Mouse (Mus musculus): ENCODE data around the gene P4htm. TPM values are rescaled to one million over a fixed set of nuclear protein-coding genes. Genes with fewer than 3 reads are reported as not detected.
A peak's percentile ranks its signal among the peaks of the same experiment; 100 is the strongest.

Gene P4htm
- polyA plus RNA-seq, 1 experiment from 2014 or later = 29.7 TPM

- peak overlapping the region; percentile 37 for H3K9ac ChIP-seq
- DNase-seq (ENCODE audit: low spot score) (peak; percentile 90), ATAC-seq (ENCODE audit: low FRiP score) (peak; percentile 97)
- peak overlapping the region; percentile 5; the same call in 1 of the 2 replicates for H3K4me3 ChIP-seq (replicated peaks; ENCODE audit: low read length)
- H3K9me3 ChIP-seq (ENCODE audit: control insufficient read depth, low read length) = no peaks in the 10 kb centered on the region
- peak overlapping the region; percentile 98 for H3K27ac ChIP-seq
- H3K36me3 ChIP-seq (replicated peaks; ENCODE audit: control insufficient read depth, insufficient read depth) = peaks cover 8% of the 10 kb centered on the region; the same call in 1 of the 2 replicates
- WGBS = under 1% methylated on average over 14 of the region's 14 CpGs
- H3K4me2 ChIP-seq (replicated peaks) = peak overlapping the region; percentile 50
- no peaks in the 10 kb centered on the region for H3K27me3 ChIP-seq (ENCODE audit: control insufficient read depth, insufficient read depth, low read length)
- H3K4me1 ChIP-seq (replicated peaks; ENCODE audit: control insufficient read depth, insufficient read depth, low read length) = peaks cover 34% of the 10 kb centered on the region
These were observed 9.8 kb downstream of the P4htm start for GRCm38 (mm10) chr9:108587571-108588180.

DNA sequence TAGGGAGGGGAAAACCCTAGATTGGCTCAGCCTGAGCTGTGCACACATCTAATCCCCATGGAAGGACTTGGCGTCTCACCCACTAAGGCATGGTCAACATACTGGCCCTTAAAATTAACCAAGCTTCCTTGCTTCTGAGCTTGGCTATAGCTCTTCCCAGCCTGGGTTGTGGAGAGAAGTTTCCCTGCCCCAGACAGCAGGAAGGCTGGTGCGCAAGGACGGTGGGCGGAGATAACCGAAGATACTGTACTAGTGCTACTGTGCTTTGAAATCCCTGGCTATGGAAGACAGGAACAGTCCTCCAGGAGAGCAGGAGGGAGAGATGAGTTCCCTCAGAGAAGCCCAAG lies 18.1 kb downstream of the P4htm start:
- Histone ChIP-seq H3K4me2 (replicated peaks) (peak overlapping the region; percentile 84), H3K27ac (peak overlapping the region; percentile 95), H3K4me1 (replicated peaks; ENCODE audit: control insufficient read depth, insufficient read depth, low read length) (peaks cover 42% of the 10 kb centered on the region), H3K36me3 (replicated peaks; ENCODE audit: control insufficient read depth, insufficient read depth) (peaks cover 42% of the 10 kb centered on the region), H3K9ac (peak overlapping the region; percentile 59), H3K9me3 (ENCODE audit: control insufficient read depth, low read length) (no peaks in the 10 kb centered on the region), H3K4me3 (replicated peaks; ENCODE audit: low read length) (peak overlapping the region; percentile 63), H3K27me3 (ENCODE audit: control insufficient read depth, insufficient read depth, low read length) (no peaks in the 10 kb centered on the region)
- DNase-seq (ENCODE audit: low spot score) (no peak), ATAC-seq (ENCODE audit: low FRiP score) (no peak)
- WGBS = 62% methylated on average over 5 of the region's 5 CpGs

DNA sequence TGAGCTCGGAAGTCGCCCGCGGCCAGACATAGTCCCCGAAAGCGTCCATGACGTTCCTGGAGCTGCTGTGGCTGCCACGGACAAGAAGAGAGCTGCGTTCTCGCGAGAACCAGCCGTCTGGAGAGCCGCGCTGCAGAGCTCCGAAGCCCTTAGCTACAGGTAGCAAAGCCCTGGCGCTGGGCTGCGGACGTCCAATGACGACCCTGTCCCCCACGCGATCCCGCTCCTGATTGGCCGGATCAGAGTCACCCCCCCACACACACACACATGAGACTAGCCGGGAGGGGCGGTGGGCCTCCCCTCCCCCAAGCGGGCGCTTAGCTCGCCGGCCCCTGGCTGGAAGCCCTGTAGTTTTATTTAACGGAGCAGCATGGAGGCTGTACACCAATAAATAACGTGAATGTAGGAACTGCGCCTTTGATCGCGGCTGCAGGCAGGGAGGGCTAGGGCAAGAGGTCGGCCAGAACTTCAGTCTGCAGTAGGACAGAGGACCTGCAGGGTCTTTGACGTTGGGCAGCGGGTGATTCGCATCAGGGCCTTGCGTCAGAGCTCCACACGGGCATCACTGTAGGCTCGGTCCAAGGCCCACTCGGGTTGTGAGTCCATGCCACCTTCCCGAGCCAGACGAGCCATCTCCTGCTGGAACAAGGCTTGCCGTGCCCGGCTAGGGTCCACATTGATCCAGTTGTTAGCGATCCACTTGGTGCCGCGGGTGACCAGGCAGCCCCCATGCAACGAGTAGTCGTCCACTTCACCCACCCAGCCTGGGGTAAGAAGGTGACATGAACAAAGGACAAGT lies 18.7 kb downstream of the P4htm start, which contains the start of gene Wdr6:
Wdr6 (minus strand) TSS at position 195 of the 799 bp plus-strand sequence.
- 3% methylated on average over 51 of the region's 51 CpGs for WGBS
- H3K4me3 ChIP-seq (replicated peaks; ENCODE audit: low read length) = peak within 1 kb of the TSS; percentile 63
- peaks cover 48% of the 10 kb centered on the region for H3K4me1 ChIP-seq (replicated peaks; ENCODE audit: control insufficient read depth, insufficient read depth, low read length)

GRCm38 (mm10) chr9:108577934-108578544 lies 19.4 kb downstream of the P4htm start:
- under 1% methylated on average over 24 of the region's 24 CpGs for WGBS
- Histone ChIP-seq H3K9ac (peak overlapping the region; percentile 84), H3K27me3 (ENCODE audit: control insufficient read depth, insufficient read depth, low read length) (no peaks in the 10 kb centered on the region), H3K4me2 (replicated peaks) (peak overlapping the region; percentile 84), H3K9me3 (ENCODE audit: control insufficient read depth, low read length) (no peaks in the 10 kb centered on the region), H3K4me1 (replicated peaks; ENCODE audit: control insufficient read depth, insufficient read depth, low read length) (peaks cover 51% of the 10 kb centered on the region), H3K36me3 (replicated peaks; ENCODE audit: control insufficient read depth, insufficient read depth) (peaks cover 54% of the 10 kb centered on the region), H3K27ac (peak overlapping the region; percentile 95), H3K4me3 (replicated peaks; ENCODE audit: low read length) (peak overlapping the region; percentile 63)
- DNase-seq (ENCODE audit: low spot score) = no peak
- peak; percentile 49; the same call in 1 of the 2 replicates for ATAC-seq (ENCODE audit: low FRiP score)

More for the DNA sequence above, 18.7 kb downstream of the P4htm start, which contains the start of gene Wdr6:
- Histone ChIP-seq H3K27me3 (ENCODE audit: control insufficient read depth, insufficient read depth, low read length) (no peaks in the 10 kb centered on the region), H3K9me3 (ENCODE audit: control insufficient read depth, low read length) (no peaks in the 10 kb centered on the region), H3K9ac (peak within 1 kb of the TSS; percentile 84), H3K36me3 (replicated peaks; ENCODE audit: control insufficient read depth, insufficient read depth) (peaks cover 47% of the 10 kb centered on the region), H3K27ac (peak within 1 kb of the TSS; percentile 95), H3K4me2 (replicated peaks) (peak within 1 kb of the TSS; percentile 84)
- ATAC-seq (ENCODE audit: low FRiP score) = peak; percentile 97
- DNase-seq (ENCODE audit: low spot score) = peak; percentile 94

DNA sequence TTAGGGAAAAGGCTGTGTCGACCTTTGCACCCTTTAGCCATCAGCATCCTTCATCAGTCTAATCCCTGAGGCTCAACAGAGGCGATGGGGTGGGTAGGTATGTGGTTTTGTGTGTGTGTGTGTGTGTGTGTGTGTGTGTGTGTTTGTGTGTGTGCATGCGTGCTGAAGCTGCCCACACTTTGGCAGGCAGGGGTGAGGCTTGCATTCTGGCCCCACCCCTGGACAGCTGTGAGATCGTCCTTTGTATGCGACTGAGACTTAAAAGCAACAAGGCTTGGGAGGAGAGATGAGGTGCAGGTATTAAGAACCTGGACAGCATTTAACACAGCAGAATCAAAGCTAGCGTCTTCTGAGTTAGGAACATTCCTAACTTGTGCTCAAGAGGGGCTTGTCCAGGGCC lies 20.4 kb downstream of the P4htm start:
- WGBS = 54% methylated on average over 6 of the region's 6 CpGs
- peak overlapping the region; percentile 84 for H3K4me2 ChIP-seq (replicated peaks)
- ATAC-seq (ENCODE audit: low FRiP score) = no peak
- peak overlapping the region; percentile 63 for H3K4me3 ChIP-seq (replicated peaks; ENCODE audit: low read length)
- peaks cover 51% of the 10 kb centered on the region for H3K4me1 ChIP-seq (replicated peaks; ENCODE audit: control insufficient read depth, insufficient read depth, low read length)
- H3K27ac ChIP-seq = 0 out of 2 replicates have a peak overlapping the region, but pooled peaks have one; percentile 16
- H3K9ac ChIP-seq = peak overlapping the region; percentile 84
- DNase-seq (ENCODE audit: low spot score) = no peak
- H3K27me3 ChIP-seq (ENCODE audit: control insufficient read depth, insufficient read depth, low read length) = no peaks in the 10 kb centered on the region
- H3K9me3 ChIP-seq (ENCODE audit: control insufficient read depth, low read length) = no peaks in the 10 kb centered on the region
- H3K36me3 ChIP-seq (replicated peaks; ENCODE audit: control insufficient read depth, insufficient read depth) = peaks cover 60% of the 10 kb centered on the region

- Histone ChIP-seq H3K36me3 (replicated peaks; ENCODE audit: control insufficient read depth, insufficient read depth) (peaks cover 62% of the 10 kb centered on the region), H3K27me3 (ENCODE audit: control insufficient read depth, insufficient read depth, low read length) (no peaks in the 10 kb centered on the region), H3K4me1 (replicated peaks; ENCODE audit: control insufficient read depth, insufficient read depth, low read length) (peaks cover 54% of the 10 kb centered on the region), H3K9me3 (ENCODE audit: control insufficient read depth, low read length) (no peaks in the 10 kb centered on the region), H3K9ac (peak overlapping the region; percentile 7), H3K4me3 (replicated peaks; ENCODE audit: low read length) (no peak overlapping the region), H3K4me2 (replicated peaks) (peak overlapping the region; percentile 84), H3K27ac (no peak overlapping the region)
- DNase-seq (ENCODE audit: low spot score) (no peak), ATAC-seq (ENCODE audit: low FRiP score) (no peak)
- WGBS = 88% methylated on average over 37 of the region's 37 CpGs
These were observed 21.9 kb downstream of the P4htm start for GRCm38 (mm10) chr9:108575321-108576297.

DNA sequence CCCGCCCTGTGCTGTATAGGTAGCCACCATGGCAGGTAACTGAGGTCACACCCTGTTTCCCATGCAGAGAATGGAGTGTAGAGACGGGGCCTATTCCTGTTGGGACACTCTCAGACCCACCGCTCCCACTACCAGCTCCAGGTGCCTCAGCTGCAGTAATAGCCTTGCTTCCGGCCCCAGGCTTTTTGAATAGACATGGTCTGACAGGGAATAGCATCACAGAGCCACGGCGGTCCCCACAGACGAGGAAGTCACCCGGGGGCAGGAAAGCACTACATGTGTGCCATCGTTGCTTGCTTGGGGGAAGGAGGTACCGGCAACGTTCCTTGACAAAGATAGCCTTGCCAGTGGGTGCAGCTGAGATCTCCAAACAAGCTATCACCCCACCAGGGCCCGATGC lies 22.5 kb downstream of the P4htm start:
- Histone ChIP-seq H3K4me2 (replicated peaks) (peak overlapping the region; percentile 84; the same call in 1 of the 2 replicates), H3K4me1 (replicated peaks; ENCODE audit: control insufficient read depth, insufficient read depth, low read length) (peaks cover 60% of the 10 kb centered on the region), H3K9me3 (ENCODE audit: control insufficient read depth, low read length) (no peaks in the 10 kb centered on the region), H3K27me3 (ENCODE audit: control insufficient read depth, insufficient read depth, low read length) (no peaks in the 10 kb centered on the region), H3K27ac (no peak overlapping the region), H3K4me3 (replicated peaks; ENCODE audit: low read length) (no peak overlapping the region), H3K36me3 (replicated peaks; ENCODE audit: control insufficient read depth, insufficient read depth) (peaks cover 64% of the 10 kb centered on the region), H3K9ac (peak overlapping the region; percentile 7; the same call in 1 of the 2 replicates)
- 81% methylated on average over 12 of the region's 12 CpGs for WGBS
- no peak for DNase-seq (ENCODE audit: low spot score)
- ATAC-seq (ENCODE audit: low FRiP score) = no peak

DNA sequence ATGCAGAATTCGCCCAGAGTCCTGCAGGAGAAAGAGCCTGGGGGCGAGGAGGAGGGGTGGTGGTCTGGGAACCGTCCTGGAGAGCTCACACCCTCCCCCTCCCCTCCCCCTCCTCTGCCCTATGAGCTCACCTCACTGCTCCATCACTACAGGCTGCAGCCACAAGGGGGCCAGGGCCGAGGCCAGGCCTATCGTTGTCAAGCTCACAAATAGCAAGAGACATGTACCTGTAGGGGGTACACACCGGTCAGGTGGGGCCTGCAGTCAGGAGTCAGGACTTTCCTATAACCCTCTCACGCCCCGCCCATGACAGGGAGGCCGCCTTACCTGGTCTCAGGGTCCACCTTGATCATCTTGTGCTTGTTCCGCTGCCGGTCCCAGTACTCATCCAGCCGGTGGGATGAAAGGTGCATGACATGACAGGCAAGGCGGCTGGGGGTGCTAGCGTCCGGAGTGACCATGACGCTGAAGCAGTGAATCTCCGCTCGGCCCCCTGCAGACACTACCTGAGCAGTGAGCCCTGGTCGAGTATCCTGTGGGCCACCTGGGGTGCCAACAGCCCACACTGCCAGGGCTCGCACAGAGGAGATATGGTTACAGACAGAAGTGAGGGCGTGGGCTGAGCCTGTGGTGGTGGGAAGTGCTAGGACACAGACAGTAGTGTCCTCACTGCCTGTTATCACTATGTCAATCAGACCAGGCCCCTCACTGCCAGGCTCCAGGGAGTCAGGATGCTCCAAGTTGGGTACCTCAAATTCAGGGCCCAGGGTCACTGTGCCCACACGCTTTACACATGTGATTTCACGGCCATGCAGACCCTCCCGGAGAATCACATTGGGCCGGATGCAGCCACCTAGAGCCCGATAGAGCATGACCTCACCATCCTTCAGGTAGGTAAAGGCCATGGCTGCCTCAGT lies 23.4 kb downstream of the P4htm start:
- ATAC-seq (ENCODE audit: low FRiP score) (no peak), DNase-seq (ENCODE audit: low spot score) (no peak)
- Histone ChIP-seq H3K27ac (no peak overlapping the region), H3K27me3 (ENCODE audit: control insufficient read depth, insufficient read depth, low read length) (no peaks in the 10 kb centered on the region), H3K9ac (0 out of 2 replicates have a peak overlapping the region, but pooled peaks have one; percentile 7), H3K4me3 (replicated peaks; ENCODE audit: low read length) (no peak overlapping the region), H3K4me1 (replicated peaks; ENCODE audit: control insufficient read depth, insufficient read depth, low read length) (peaks cover 56% of the 10 kb centered on the region), H3K9me3 (ENCODE audit: control insufficient read depth, low read length) (no peaks in the 10 kb centered on the region), H3K4me2 (replicated peaks) (no peak overlapping the region), H3K36me3 (replicated peaks; ENCODE audit: control insufficient read depth, insufficient read depth) (peaks cover 64% of the 10 kb centered on the region)
- 51% methylated on average over 26 of the region's 26 CpGs for WGBS

Data from hindbrain, embryonic 14.5 days (tissue).